In genomic region chr3:55241730-55242421, GRCm38 (mm10) we compare ENCODE assay signal across 8 mouse cellular contexts. TPM values are rescaled to one million over a fixed set of nuclear protein-coding genes. Genes with fewer than 3 reads are reported as not detected.
DNase-seq lines count a peak whose midpoint lies in the region; ATAC-seq and TF ChIP-seq lines count a peak whose summit lies in the region.

TSS of gene Dclk1 (plus strand) at chr3:55242364.

- DNase-seq in spleen, adult 2 months (ENCODE audit: low read depth in 1 of 2, low spot score in 2 of 2): no peak
- DNase-seq in spleen, postnatal 36 days (ENCODE audit: low spot score in 2 of 2): no peak
- DNase-seq in forebrain, postnatal 0 days: no peak
- no peak for DNase-seq in embryo, embryonic 10 days (ENCODE audit: low spot score)

- H3K36me3 ChIP-seq in spleen, adult 2 months (ENCODE audit: control insufficient read depth, insufficient read depth, low read length): no peaks in the 10 kb centered on the region
- H3K36me3 ChIP-seq in forebrain, postnatal 0 days (ENCODE audit: insufficient read depth): no peaks in the 10 kb centered on the region; the same call in 1 of the 2 replicates
- H3K36me3 ChIP-seq in hindbrain, embryonic 13.5 days: peaks cover 2% of the 10 kb centered on the region; the same call in 1 of the 2 replicates
- no peaks in the 10 kb centered on the region for H3K36me3 ChIP-seq in liver, embryonic 16.5 days (ENCODE audit: control insufficient read depth, insufficient read depth)
- H3K36me3 ChIP-seq in stomach, embryonic 14.5 days (ENCODE audit: control insufficient read depth, insufficient read depth, low read length): no peaks in the 10 kb centered on the region

- no peak within 1 kb of the TSS for H3K27ac ChIP-seq in spleen, adult 2 months (ENCODE audit: insufficient read depth, low read length)
- peak within 1 kb of the TSS; percentile 99 for H3K27ac ChIP-seq in forebrain, postnatal 0 days (ENCODE audit: low read depth, low read length)
- H3K27ac ChIP-seq in hindbrain, embryonic 13.5 days: peak within 1 kb of the TSS; percentile 99
- H3K27ac ChIP-seq in liver, embryonic 16.5 days (ENCODE audit: low read length): no peak within 1 kb of the TSS
- no peak within 1 kb of the TSS; the same call in 1 of the 2 replicates for H3K27ac ChIP-seq in stomach, embryonic 14.5 days (ENCODE audit: low read length)

- no peak for TF ChIP-seq POLR2A in spleen, adult 2 months (IDR thresholded peaks at IDR 0.05; ENCODE audit: low read depth, low read length)

- no peaks in the 10 kb centered on the region for H3K4me1 ChIP-seq in spleen, adult 2 months (ENCODE audit: control insufficient read depth, insufficient read depth, insufficient read length)
- H3K4me1 ChIP-seq in forebrain, postnatal 0 days (ENCODE audit: insufficient read depth): peaks cover 19% of the 10 kb centered on the region
- H3K4me1 ChIP-seq in hindbrain, embryonic 13.5 days (replicated peaks): peaks cover 41% of the 10 kb centered on the region
- H3K4me1 ChIP-seq in liver, embryonic 16.5 days (ENCODE audit: control insufficient read depth, low read depth, low read length): no peaks in the 10 kb centered on the region
- 0 out of 2 replicates have a peak, but pooled peaks cover 5% of the 10 kb centered on the region for H3K4me1 ChIP-seq in stomach, embryonic 14.5 days (ENCODE audit: control insufficient read depth, insufficient read depth, low read length)

- H3K27me3 ChIP-seq in spleen, adult 2 months (ENCODE audit: control insufficient read depth, insufficient read depth, low read length): no peaks in the 10 kb centered on the region
- H3K27me3 ChIP-seq in forebrain, postnatal 0 days (ENCODE audit: insufficient read depth, low read length): no peaks in the 10 kb centered on the region
- no peaks in the 10 kb centered on the region for H3K27me3 ChIP-seq in hindbrain, embryonic 13.5 days
- H3K27me3 ChIP-seq in liver, embryonic 16.5 days (ENCODE audit: control insufficient read depth, insufficient read depth, low read depth, low read length): peaks cover 17% of the 10 kb centered on the region
- H3K27me3 ChIP-seq in stomach, embryonic 14.5 days (ENCODE audit: control insufficient read depth, insufficient read depth, low read length): no peaks in the 10 kb centered on the region

- H3K9ac ChIP-seq in forebrain, postnatal 0 days: peak within 1 kb of the TSS; percentile 99
- H3K9ac ChIP-seq in hindbrain, embryonic 13.5 days: peak within 1 kb of the TSS; percentile 99
- H3K9ac ChIP-seq in liver, embryonic 16.5 days (ENCODE audit: low read depth, low read length): no peak within 1 kb of the TSS
- H3K9ac ChIP-seq in stomach, embryonic 14.5 days (replicated peaks; ENCODE audit: low read depth, low read length): peak within 1 kb of the TSS; percentile 40; the same call in 1 of the 2 replicates

- H3K4me2 ChIP-seq in forebrain, postnatal 0 days (ENCODE audit: low read depth): peak within 1 kb of the TSS; percentile 62
- H3K4me2 ChIP-seq in hindbrain, embryonic 13.5 days: peak within 1 kb of the TSS; percentile 80
- H3K4me2 ChIP-seq in liver, embryonic 16.5 days (ENCODE audit: low read depth, low read length): peak within 1 kb of the TSS; percentile 20; the same call in 1 of the 2 replicates
- H3K4me2 ChIP-seq in stomach, embryonic 14.5 days (replicated peaks; ENCODE audit: low read depth, low read length): peak within 1 kb of the TSS; percentile 89

- H3K9me3 ChIP-seq in forebrain, postnatal 0 days (ENCODE audit: low read length): no peaks in the 10 kb centered on the region
- no peaks in the 10 kb centered on the region for H3K9me3 ChIP-seq in hindbrain, embryonic 13.5 days
- H3K9me3 ChIP-seq in liver, embryonic 16.5 days (replicated peaks; ENCODE audit: control insufficient read depth, low read length): no peaks in the 10 kb centered on the region
- no peaks in the 10 kb centered on the region for H3K9me3 ChIP-seq in stomach, embryonic 14.5 days (ENCODE audit: control insufficient read depth, low read depth, low read length)

- WGBS in spleen, adult 2 months: 45% methylated on average over 10 of the region's 10 CpGs
- 33% methylated on average over 10 of the region's 10 CpGs for WGBS in forebrain, postnatal 0 days
- WGBS in hindbrain, embryonic 13.5 days: 34% methylated on average over 10 of the region's 10 CpGs
- 26% methylated on average over 10 of the region's 10 CpGs for WGBS in liver, embryonic 16.5 days (ENCODE audit: insufficient replicate concordance)
- 39% methylated on average over 10 of the region's 10 CpGs for WGBS in stomach, embryonic 14.5 days

- no peak for TF ChIP-seq CTCF in spleen, adult 2 months (IDR thresholded peaks at IDR 0.05; ENCODE audit: extremely low read depth, insufficient read depth, insufficient read length, insufficient replicate concordance)
- no peak for TF ChIP-seq CTCF in forebrain, postnatal 0 days (IDR thresholded peaks at IDR 0.05; ENCODE audit: low read depth)

- H3K4me3 ChIP-seq in spleen, adult 2 months (ENCODE audit: extremely low read depth, insufficient read depth, insufficient read length): peak within 1 kb of the TSS; percentile 17; the same call in 1 of the 2 replicates
- peak within 1 kb of the TSS; percentile 86 for H3K4me3 ChIP-seq in forebrain, postnatal 0 days (ENCODE audit: low read depth, low read length)
- peak within 1 kb of the TSS; percentile 90 for H3K4me3 ChIP-seq in hindbrain, embryonic 13.5 days
- H3K4me3 ChIP-seq in liver, embryonic 16.5 days (ENCODE audit: low read depth, low read length): peak within 1 kb of the TSS; percentile 21; the same call in 1 of the 2 replicates
- H3K4me3 ChIP-seq in stomach, embryonic 14.5 days (ENCODE audit: low read depth, low read length): peak within 1 kb of the TSS; percentile 47

- no peak for ATAC-seq in forebrain, postnatal 0 days
- ATAC-seq in hindbrain, embryonic 13.5 days (ENCODE audit: low FRiP score): no peak; the same call in 1 of the 2 replicates
- ATAC-seq in liver, embryonic 16.5 days (ENCODE audit: low read depth): no peak
- ATAC-seq in stomach, embryonic 14.5 days (ENCODE audit: insufficient number of reproducible peaks, insufficient read depth, low FRiP score, low read depth): peak; percentile 24; the same call in 1 of the 2 replicates
- no peak for ATAC-seq in megakaryocyte, adult 5-6 weeks (ENCODE audit: poor library complexity, severe bottlenecking)

RNA-seq across cellular contexts. Expression of gene Dclk1, which starts in this region (rescaled TPM):
- polyA plus RNA-seq in spleen, adult 2 months (2012; rRNA removed): 2.9 and 3.0 TPM in 2 replicates
- total RNA-seq in forebrain, postnatal 0 days (2014; rRNA removed): 311 and 347 TPM in 2 replicates
- 143 and 219 TPM in 2 replicates for polyA plus RNA-seq in forebrain, postnatal 0 days (2015; fragmentation: Nextera tagmentation; extraction: Ambion mirVana)
- 236 and 257 TPM in 2 replicates for polyA plus RNA-seq in hindbrain, embryonic 13.5 days (2015; fragmentation: Nextera tagmentation; extraction: Ambion mirVana)
- 0.60 and 0.79 TPM in 2 replicates for polyA plus RNA-seq in liver, embryonic 16.5 days (2015; fragmentation: Nextera tagmentation; extraction: Ambion mirVana)
- polyA plus RNA-seq in stomach, embryonic 14.5 days (2014; fragmentation: Nextera tagmentation; extraction: Ambion mirVana): 18.4 and 18.7 TPM in 2 replicates
- not detected in 2 replicates for total RNA-seq in megakaryocyte, adult 5-6 weeks (2015)
- not detected in 2 replicates for total RNA-seq in megakaryocyte, adult 5-6 weeks (2017)

Comparison
In these comparisons a context has a peak if more than half of its experiments do, and no peak if none do; other contexts are left out.
1. RNA of gene Dclk1 (total RNA-seq): 311 to 347 TPM in forebrain, postnatal 0 days; not detected in megakaryocyte, adult 5-6 weeks; every median in the first group is over 100 times any median in the second.
2. H3K27ac ChIP-seq: peak in forebrain, postnatal 0 days (single experiment) and hindbrain, embryonic 13.5 days (single experiment); none in spleen, adult 2 months (single experiment), liver, embryonic 16.5 days (single experiment) and stomach, embryonic 14.5 days (single experiment).
3. H3K4me3 ChIP-seq: peak in every context shown above with its lines; median percentile 90 in hindbrain, embryonic 13.5 days; 86 in forebrain, postnatal 0 days; 47 in stomach, embryonic 14.5 days; 21 in liver, embryonic 16.5 days; 17 in spleen, adult 2 months.
4. H3K4me2 ChIP-seq: peak in every context shown above with its lines; median percentile 89 in stomach, embryonic 14.5 days; 80 in hindbrain, embryonic 13.5 days; 62 in forebrain, postnatal 0 days; 20 in liver, embryonic 16.5 days.